Mouse (Mus musculus) stomach, embryonic 14.5 days (tissue): ENCODE data around the gene Foxa2. TPM values are rescaled to one million over a fixed set of nuclear protein-coding genes. Genes with fewer than 3 reads are reported as not detected.
A peak's percentile ranks its signal among the peaks of the same experiment; 100 is the strongest.

Experiments
- ATAC-seq: fragments of 200-750 bp; cut with Nextera tagmentation; 2 replicates; pipeline ENCODE4 v1.8.0; 2017; ENCODE audit warnings: low read depth, moderate TSS enrichment; ENCODE audit not compliant: insufficient number of reproducible peaks, insufficient read depth, low FRiP score
- H3K27ac ChIP-seq: fragments of 300-500 bp; sonication (generic); 2 replicates; pipeline ENCODE4 v1.5.1; 2014; ENCODE audit warnings: mild to moderate bottlenecking, low read length, moderate library complexity, mixed read lengths
- H3K27me3 ChIP-seq: fragments of 300-500 bp; sonication (generic); 2 replicates; pipeline ENCODE4 v1.6.1; 2014; ENCODE audit warnings: low read length, control low read depth, mixed read lengths; ENCODE audit not compliant: control insufficient read depth, insufficient read depth
- H3K36me3 ChIP-seq: fragments of 300-500 bp; sonication (generic); 2 replicates; pipeline ENCODE4 v1.6.1; 2014; ENCODE audit warnings: mild to moderate bottlenecking, control low read depth, low read length, moderate library complexity, mixed read lengths; ENCODE audit not compliant: control insufficient read depth, insufficient read depth
- H3K4me1 ChIP-seq: fragments of 300-500 bp; sonication (generic); 2 replicates; pipeline ENCODE4 v1.6.1; 2014; ENCODE audit warnings: low read length, control low read depth, mixed read lengths; ENCODE audit not compliant: control insufficient read depth, insufficient read depth
- H3K4me2 ChIP-seq: fragments of 300-500 bp; sonication (generic); replicated peaks from 2 replicates; pipeline ENCODE4 v1.6.1; 2014; ENCODE audit warnings: low read depth, low read length, control low read depth
- H3K4me3 ChIP-seq: fragments of 300-500 bp; sonication (generic); 2 replicates; pipeline ENCODE4 v1.5.1; 2014; ENCODE audit warnings: low read depth, low read length, control low read depth
- H3K9ac ChIP-seq: fragments of 300-500 bp; sonication (generic); replicated peaks from 2 replicates; pipeline ENCODE4 v1.6.1; 2014; ENCODE audit warnings: low read depth, mild to moderate bottlenecking, control low read depth, low read length, moderate library complexity, mixed read lengths
- H3K9me3 ChIP-seq: fragments of 300-500 bp; sonication (generic); 2 replicates; pipeline ENCODE4 v1.6.1; 2016; ENCODE audit warnings: low read depth, low read length, control low read depth; ENCODE audit not compliant: control insufficient read depth
- WGBS: fragments of 180-500 bp; shearing (Covaris S2); extraction: QIAGEN DNeasy Blood & Tissue Kit; methylation state at CpG from one replicate; pipeline ENCODE4 v1.1.7; 2014; 5-methylcytosine and 5-hydroxymethylcytosine counted together
- polyA plus RNA-seq: library from polyadenylated mRNA; unstranded; fragments of >200 nt; fragmentation: Nextera tagmentation; extraction: Ambion mirVana; gene quantifications from 2 replicates; pipeline ENCODE4 v1.2.1, GENCODE M21; 2014

The Foxa2 gene
- 18.2 and 20.4 TPM in 2 replicates for polyA plus RNA-seq

- Histone ChIP-seq H3K4me2 (peak within 1 kb of the TSS; percentile 51), H3K4me1 (peaks cover 7% of the 10 kb centered on the region; the same call in 1 of the 2 replicates), H3K4me3 (peak within 1 kb of the TSS; percentile 41), H3K9ac (peak within 1 kb of the TSS; percentile 10; the same call in 1 of the 2 replicates), H3K36me3 (no peaks in the 10 kb centered on the region; the same call in 1 of the 2 replicates), H3K27ac (peak within 1 kb of the TSS; percentile 89), H3K9me3 (no peaks in the 10 kb centered on the region), H3K27me3 (peaks cover 53% of the 10 kb centered on the region)
- 2% methylated on average over 19 of the region's 19 CpGs for WGBS
- no peak for ATAC-seq
Measured at GRCm38 (mm10) chr2:148046799-148047165, at the start of gene Foxa2. Foxa2 (minus strand) TSS chr2:148046969.

GRCm38 (mm10) chr2:148092089-148092488, 45.3 kb upstream of the Foxa2 start:
- Histone ChIP-seq H3K27ac (no peak overlapping the region), H3K9me3 (no peaks in the 10 kb centered on the region), H3K4me3 (no peak overlapping the region), H3K4me2 (no peak overlapping the region), H3K4me1 (no peaks in the 10 kb centered on the region), H3K36me3 (no peaks in the 10 kb centered on the region), H3K9ac (no peak overlapping the region), H3K27me3 (no peaks in the 10 kb centered on the region)
- WGBS, result 73% methylated on average over 2 of the region's 2 CpGs
- ATAC-seq, result no peak

GRCm38 (mm10) chr2:148091657-148092056, 44.9 kb upstream of the Foxa2 start:
- no peak for ATAC-seq
- Histone ChIP-seq H3K27ac (no peak overlapping the region), H3K4me2 (no peak overlapping the region), H3K9ac (no peak overlapping the region), H3K27me3 (no peaks in the 10 kb centered on the region), H3K9me3 (no peaks in the 10 kb centered on the region), H3K36me3 (no peaks in the 10 kb centered on the region), H3K4me1 (no peaks in the 10 kb centered on the region), H3K4me3 (no peak overlapping the region)
- WGBS, result 21% methylated on average over 6 of the region's 6 CpGs

- WGBS, result 82% methylated on average over 2 of the region's 2 CpGs
- H3K4me3 ChIP-seq, result no peak overlapping the region
- H3K9me3 ChIP-seq, result no peaks in the 10 kb centered on the region
- H3K4me1 ChIP-seq, result no peaks in the 10 kb centered on the region
- no peak overlapping the region for H3K4me2 ChIP-seq
- H3K36me3 ChIP-seq, result no peaks in the 10 kb centered on the region
- H3K9ac ChIP-seq, result no peak overlapping the region
- H3K27ac ChIP-seq, result no peak overlapping the region
- ATAC-seq, result no peak
- H3K27me3 ChIP-seq, result no peaks in the 10 kb centered on the region
Measured at GRCm38 (mm10) chr2:148090071-148090470, 43.3 kb upstream of the Foxa2 start.

- no peak overlapping the region for H3K27ac ChIP-seq
- 76% methylated on average over 5 of the region's 5 CpGs for WGBS
- no peak for ATAC-seq
- H3K9ac ChIP-seq, result no peak overlapping the region
- no peaks in the 10 kb centered on the region for H3K4me1 ChIP-seq
- no peaks in the 10 kb centered on the region for H3K9me3 ChIP-seq
- no peaks in the 10 kb centered on the region for H3K36me3 ChIP-seq
- H3K27me3 ChIP-seq, result no peaks in the 10 kb centered on the region
- H3K4me2 ChIP-seq, result no peak overlapping the region
- no peak overlapping the region for H3K4me3 ChIP-seq
Measured at GRCm38 (mm10) chr2:148085529-148085928, 38.8 kb upstream of the Foxa2 start.

GRCm38 (mm10) chr2:148085126-148085525, 38.4 kb upstream of the Foxa2 start:
- Histone ChIP-seq H3K4me1 (no peaks in the 10 kb centered on the region), H3K4me3 (no peak overlapping the region), H3K27ac (no peak overlapping the region), H3K9me3 (no peaks in the 10 kb centered on the region), H3K4me2 (no peak overlapping the region), H3K36me3 (no peaks in the 10 kb centered on the region), H3K27me3 (no peaks in the 10 kb centered on the region), H3K9ac (no peak overlapping the region)
- 48% methylated on average over 4 of the region's 4 CpGs for WGBS
- ATAC-seq, result no peak

GRCm38 (mm10) chr2:148082283-148082682, 35.5 kb upstream of the Foxa2 start:
- no peaks in the 10 kb centered on the region for H3K4me1 ChIP-seq
- H3K36me3 ChIP-seq, result no peaks in the 10 kb centered on the region
- 13% methylated on average over 8 of the region's 8 CpGs for WGBS
- no peaks in the 10 kb centered on the region for H3K9me3 ChIP-seq
- no peaks in the 10 kb centered on the region for H3K27me3 ChIP-seq
- H3K4me3 ChIP-seq, result no peak overlapping the region
- peak; percentile 56; the same call in 1 of the 2 replicates for ATAC-seq
- H3K9ac ChIP-seq, result no peak overlapping the region
- no peak overlapping the region for H3K4me2 ChIP-seq
- H3K27ac ChIP-seq, result no peak overlapping the region

GRCm38 (mm10) chr2:148060705-148061104, 13.9 kb upstream of the Foxa2 start:
- Histone ChIP-seq H3K9me3 (no peaks in the 10 kb centered on the region), H3K4me2 (no peak overlapping the region), H3K27me3 (no peaks in the 10 kb centered on the region), H3K4me3 (no peak overlapping the region), H3K4me1 (no peaks in the 10 kb centered on the region), H3K36me3 (no peaks in the 10 kb centered on the region), H3K9ac (no peak overlapping the region), H3K27ac (no peak overlapping the region)
- no peak for ATAC-seq
- 74% methylated on average over 6 of the region's 6 CpGs for WGBS

GRCm38 (mm10) chr2:148053411-148053810, 6.6 kb upstream of the Foxa2 start:
- Histone ChIP-seq H3K9me3 (no peaks in the 10 kb centered on the region), H3K4me3 (no peak overlapping the region), H3K27me3 (peaks cover 24% of the 10 kb centered on the region), H3K27ac (no peak overlapping the region), H3K36me3 (no peaks in the 10 kb centered on the region), H3K9ac (no peak overlapping the region), H3K4me1 (no peaks in the 10 kb centered on the region; the same call in 1 of the 2 replicates), H3K4me2 (no peak overlapping the region)
- no peak for ATAC-seq
- WGBS, result 15% methylated on average over 6 of the region's 6 CpGs
